Mouse (Mus musculus): ENCODE data around the gene 4930550C14Rik. TPM values are rescaled to one million over a fixed set of nuclear protein-coding genes. Genes with fewer than 3 reads are reported as not detected.
A peak's percentile ranks its signal among the peaks of the same experiment; 100 is the strongest.

The 4930550C14Rik gene
- polyA plus RNA-seq, 1 experiment from 2014 or later: 1.9 TPM

- Histone ChIP-seq H3K4me3 (ENCODE audit: low read length) (no peak overlapping the region), H3K36me3 (ENCODE audit: control insufficient read depth, insufficient read depth, low read length) (no peaks in the 10 kb centered on the region), H3K9me3 (ENCODE audit: control insufficient read depth, low read length) (no peaks in the 10 kb centered on the region), H3K27me3 (ENCODE audit: control insufficient read depth, insufficient read depth, low read depth, low read length) (no peaks in the 10 kb centered on the region), H3K4me2 (ENCODE audit: low read depth, low read length) (no peak overlapping the region), H3K4me1 (replicated peaks; ENCODE audit: control insufficient read depth, insufficient read depth, low read length) (peaks cover 3% of the 10 kb centered on the region; the same call in 1 of the 2 replicates), H3K9ac (ENCODE audit: low read length) (no peak overlapping the region), H3K27ac (ENCODE audit: low read length) (no peak overlapping the region)
- ATAC-seq (ENCODE audit: low read depth): peak; percentile 47
- 34% methylated on average over 9 of the region's 9 CpGs for WGBS
Observed at GRCm38 (mm10) chr9:53422133-53422896, 20.2 kb downstream of the 4930550C14Rik start.

- Histone ChIP-seq H3K9ac (ENCODE audit: low read length) (no peak overlapping the region), H3K27me3 (ENCODE audit: control insufficient read depth, insufficient read depth, low read depth, low read length) (no peaks in the 10 kb centered on the region), H3K4me2 (ENCODE audit: low read depth, low read length) (no peak overlapping the region), H3K36me3 (ENCODE audit: control insufficient read depth, insufficient read depth, low read length) (no peaks in the 10 kb centered on the region), H3K4me3 (ENCODE audit: low read length) (no peak overlapping the region), H3K4me1 (replicated peaks; ENCODE audit: control insufficient read depth, insufficient read depth, low read length) (peaks cover 3% of the 10 kb centered on the region; the same call in 1 of the 2 replicates), H3K27ac (ENCODE audit: low read length) (no peak overlapping the region), H3K9me3 (ENCODE audit: control insufficient read depth, low read length) (no peaks in the 10 kb centered on the region)
- ATAC-seq (ENCODE audit: low read depth): no peak
- WGBS: 83% methylated on average over 3 of the region's 3 CpGs
Observed at GRCm38 (mm10) chr9:53426726-53427125, 24.6 kb downstream of the 4930550C14Rik start.

- WGBS: 40% methylated on average over 3 of the region's 3 CpGs
- H3K4me3 ChIP-seq (ENCODE audit: low read length): no peak overlapping the region
- H3K36me3 ChIP-seq (ENCODE audit: control insufficient read depth, insufficient read depth, low read length): no peaks in the 10 kb centered on the region
- no peak overlapping the region for H3K9ac ChIP-seq (ENCODE audit: low read length)
- no peak overlapping the region for H3K27ac ChIP-seq (ENCODE audit: low read length)
- H3K4me2 ChIP-seq (ENCODE audit: low read depth, low read length): no peak overlapping the region
- H3K9me3 ChIP-seq (ENCODE audit: control insufficient read depth, low read length): no peaks in the 10 kb centered on the region
- H3K4me1 ChIP-seq (replicated peaks; ENCODE audit: control insufficient read depth, insufficient read depth, low read length): no peaks in the 10 kb centered on the region
- no peaks in the 10 kb centered on the region for H3K27me3 ChIP-seq (ENCODE audit: control insufficient read depth, insufficient read depth, low read depth, low read length)
- peak; percentile 86 for ATAC-seq (ENCODE audit: low read depth)
Observed at GRCm38 (mm10) chr9:53427638-53428037, 25.5 kb downstream of the 4930550C14Rik start.

GRCm38 (mm10) chr9:53435830-53436570 lies 33.9 kb downstream of the 4930550C14Rik start:
- no peaks in the 10 kb centered on the region for H3K4me1 ChIP-seq (replicated peaks; ENCODE audit: control insufficient read depth, insufficient read depth, low read length)
- H3K27me3 ChIP-seq (ENCODE audit: control insufficient read depth, insufficient read depth, low read depth, low read length): no peaks in the 10 kb centered on the region
- H3K27ac ChIP-seq (ENCODE audit: low read length): no peak overlapping the region
- H3K4me3 ChIP-seq (ENCODE audit: low read length): no peak overlapping the region
- ATAC-seq (ENCODE audit: low read depth): no peak
- no peak overlapping the region for H3K9ac ChIP-seq (ENCODE audit: low read length)
- 86% methylated on average over 14 of the region's 14 CpGs for WGBS
- 0 out of 2 replicates have a peak, but pooled peaks cover under 1% of the 10 kb centered on the region for H3K36me3 ChIP-seq (ENCODE audit: control insufficient read depth, insufficient read depth, low read length)
- H3K4me2 ChIP-seq (ENCODE audit: low read depth, low read length): no peak overlapping the region
- no peaks in the 10 kb centered on the region for H3K9me3 ChIP-seq (ENCODE audit: control insufficient read depth, low read length)

GRCm38 (mm10) chr9:53450609-53451008 lies 48.5 kb downstream of the 4930550C14Rik start:
- H3K36me3 ChIP-seq (ENCODE audit: control insufficient read depth, insufficient read depth, low read length): peaks cover 18% of the 10 kb centered on the region
- H3K4me2 ChIP-seq (ENCODE audit: low read depth, low read length): no peak overlapping the region
- H3K4me1 ChIP-seq (replicated peaks; ENCODE audit: control insufficient read depth, insufficient read depth, low read length): no peaks in the 10 kb centered on the region
- H3K4me3 ChIP-seq (ENCODE audit: low read length): no peak overlapping the region
- H3K27me3 ChIP-seq (ENCODE audit: control insufficient read depth, insufficient read depth, low read depth, low read length): no peaks in the 10 kb centered on the region
- H3K27ac ChIP-seq (ENCODE audit: low read length): no peak overlapping the region
- H3K9me3 ChIP-seq (ENCODE audit: control insufficient read depth, low read length): no peaks in the 10 kb centered on the region
- ATAC-seq (ENCODE audit: low read depth): no peak
- 82% methylated on average over 1 of the region's 1 CpGs for WGBS
- no peak overlapping the region for H3K9ac ChIP-seq (ENCODE audit: low read length)

GRCm38 (mm10) chr9:53452038-53452437 lies 49.9 kb downstream of the 4930550C14Rik start:
- no peaks in the 10 kb centered on the region for H3K9me3 ChIP-seq (ENCODE audit: control insufficient read depth, low read length)
- no peak for ATAC-seq (ENCODE audit: low read depth)
- no peak overlapping the region for H3K9ac ChIP-seq (ENCODE audit: low read length)
- no peak overlapping the region for H3K27ac ChIP-seq (ENCODE audit: low read length)
- WGBS: 84% methylated on average over 2 of the region's 2 CpGs
- H3K4me2 ChIP-seq (ENCODE audit: low read depth, low read length): no peak overlapping the region
- no peaks in the 10 kb centered on the region for H3K4me1 ChIP-seq (replicated peaks; ENCODE audit: control insufficient read depth, insufficient read depth, low read length)
- no peaks in the 10 kb centered on the region for H3K27me3 ChIP-seq (ENCODE audit: control insufficient read depth, insufficient read depth, low read depth, low read length)
- H3K4me3 ChIP-seq (ENCODE audit: low read length): no peak overlapping the region
- peaks cover 14% of the 10 kb centered on the region for H3K36me3 ChIP-seq (ENCODE audit: control insufficient read depth, insufficient read depth, low read length)

- peak; percentile 95 for ATAC-seq (ENCODE audit: low read depth)
- H3K4me1 ChIP-seq (replicated peaks; ENCODE audit: control insufficient read depth, insufficient read depth, low read length): no peaks in the 10 kb centered on the region
- H3K9me3 ChIP-seq (ENCODE audit: control insufficient read depth, low read length): no peaks in the 10 kb centered on the region
- H3K27me3 ChIP-seq (ENCODE audit: control insufficient read depth, insufficient read depth, low read depth, low read length): no peaks in the 10 kb centered on the region
- peak overlapping the region; percentile 28; the same call in 1 of the 2 replicates for H3K9ac ChIP-seq (ENCODE audit: low read length)
- H3K4me3 ChIP-seq (ENCODE audit: low read length): no peak overlapping the region
- 61% methylated on average over 9 of the region's 9 CpGs for WGBS
- peak overlapping the region; percentile 78 for H3K27ac ChIP-seq (ENCODE audit: low read length)
- H3K36me3 ChIP-seq (ENCODE audit: control insufficient read depth, insufficient read depth, low read length): no peaks in the 10 kb centered on the region
- H3K4me2 ChIP-seq (ENCODE audit: low read depth, low read length): peak overlapping the region; percentile 11; the same call in 1 of the 2 replicates
Observed at GRCm38 (mm10) chr9:53472806-53473518, 70.8 kb downstream of the 4930550C14Rik start.
